Mouse (Mus musculus) midbrain, postnatal 0 days (tissue): Measurements from ENCODE around the gene Tnrc6b. TPM values are rescaled to one million over a fixed set of nuclear protein-coding genes. Genes with fewer than 3 reads are reported as not detected.
A peak's percentile ranks its signal among the peaks of the same experiment; 100 is the strongest.

ENCODE experiments used
- ATAC-seq: fragments of 200-750 bp; cut with Nextera tagmentation; 2 replicates; pipeline ENCODE4 v1.8.0; 2017; ENCODE audit warnings: moderate number of reproducible peaks, mild to moderate bottlenecking, moderate TSS enrichment, moderate library complexity; ENCODE audit not compliant: low FRiP score
- DNase-seq: peaks from one replicate; pipeline ENCODE4 v3.0.0-alpha.2; 2015; ENCODE audit warnings: low spot score
- H3K27ac ChIP-seq: fragments of 300-500 bp; sonication (generic); 2 replicates; pipeline ENCODE4 v1.5.1; 2014; ENCODE audit warnings: low read depth, mild to moderate bottlenecking, low read length, mixed read lengths
- H3K27me3 ChIP-seq: fragments of 300-500 bp; sonication (generic); 2 replicates; pipeline ENCODE4 v1.6.1; 2014; ENCODE audit warnings: low read length, control low read depth, mixed read lengths; ENCODE audit not compliant: insufficient read depth
- H3K36me3 ChIP-seq: fragments of 300-500 bp; sonication (generic); 2 replicates; pipeline ENCODE4 v1.6.1; 2014; ENCODE audit warnings: low read length, control low read depth, mixed read lengths; ENCODE audit not compliant: insufficient read depth
- H3K4me1 ChIP-seq: fragments of 300-500 bp; sonication (generic); 2 replicates; pipeline ENCODE4 v1.6.1; 2014; ENCODE audit warnings: mild to moderate bottlenecking, control low read depth, antibody characterized with exemption, low read length, mixed read lengths; ENCODE audit not compliant: insufficient read depth
- H3K4me2 ChIP-seq: fragments of 300-500 bp; sonication (generic); 2 replicates; pipeline ENCODE4 v1.6.1; 2014; ENCODE audit warnings: low read depth, mild to moderate bottlenecking, low read length, mixed read lengths; ENCODE audit not compliant: poor library complexity, severe bottlenecking
- H3K4me3 ChIP-seq: fragments of 300-500 bp; sonication (generic); 2 replicates; pipeline ENCODE4 v1.5.1; 2014; ENCODE audit warnings: low read depth, mild to moderate bottlenecking, low read length, moderate library complexity
- H3K9ac ChIP-seq: fragments of 300-500 bp; sonication (generic); replicated peaks from 2 replicates; pipeline ENCODE4 v1.6.1; 2014; ENCODE audit warnings: mild to moderate bottlenecking, low read length, moderate library complexity, mixed read lengths; ENCODE audit not compliant: poor library complexity, severe bottlenecking
- H3K9me3 ChIP-seq: fragments of 300-500 bp; sonication (generic); 2 replicates; pipeline ENCODE4 v1.6.1; 2016; ENCODE audit warnings: low read length, control low read depth
- CTCF ChIP-seq: IDR thresholded peaks from 2 replicates; pipeline ENCODE4 v1.5.1; 2016; ENCODE audit warnings: antibody characterized with exemption, mild to moderate bottlenecking
- WGBS: fragments of 180-500 bp; shearing (Covaris S2); extraction: QIAGEN DNeasy Blood & Tissue Kit; methylation state at CpG from one replicate; pipeline ENCODE4 v1.1.7; 2014; 5-methylcytosine and 5-hydroxymethylcytosine counted together
- polyA plus RNA-seq: library from polyadenylated mRNA; unstranded; fragments of >200 nt; fragmentation: Nextera tagmentation; extraction: Ambion mirVana; gene quantifications from 2 replicates; pipeline ENCODE4 v1.2.1, GENCODE M21; 2015
- total RNA-seq: library from RNA; depleted of rRNA; stranded (reverse); fragments of >200 nt; gene quantifications from 2 replicates; pipeline ENCODE4 v1.2.3, GENCODE M21; 2014; rRNA removed

The Tnrc6b gene
- total RNA-seq, result 30.0 and 39.0 TPM in 2 replicates
- 21.5 and 26.3 TPM in 2 replicates for polyA plus RNA-seq

DNA sequence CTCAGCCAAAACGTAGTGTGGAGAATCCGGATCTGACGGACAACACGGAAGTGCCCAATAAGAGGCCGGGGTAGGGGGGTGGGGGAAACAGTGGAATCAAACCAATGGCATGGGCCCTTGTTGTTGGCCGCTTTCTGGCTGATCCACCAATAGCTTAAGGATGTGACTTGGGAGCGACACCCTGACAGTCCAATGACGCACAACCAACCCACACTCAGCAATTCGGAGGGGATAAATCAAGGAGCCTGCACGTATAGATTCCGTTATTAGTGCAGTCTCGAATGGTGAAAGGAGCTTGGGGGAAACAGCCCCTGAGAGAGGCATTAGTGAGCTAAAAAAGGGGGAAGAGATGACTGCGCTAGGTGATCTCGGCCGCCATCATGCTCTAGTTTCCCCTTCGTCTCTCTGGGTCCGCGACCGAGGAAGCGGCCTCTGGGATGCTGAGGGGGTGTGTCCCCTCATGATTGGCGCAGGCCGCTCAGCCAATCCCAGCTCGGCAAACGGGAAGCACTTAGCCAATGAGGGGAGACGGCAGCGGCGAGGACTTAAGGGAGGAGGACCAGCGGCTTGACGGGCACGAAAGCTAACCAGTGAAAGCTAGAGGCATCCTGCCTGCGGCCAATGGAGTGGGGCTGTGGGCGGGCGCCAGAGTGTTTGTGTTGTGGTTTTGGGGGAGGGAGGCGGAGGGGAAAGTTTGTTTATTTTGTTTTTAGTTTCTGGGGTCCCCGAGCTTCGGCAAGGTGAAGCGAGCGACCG is at the start of gene Tnrc6b:
Tnrc6b (plus strand) TSS at position 706 of the 756 bp plus-strand sequence.
- Histone ChIP-seq H3K27me3 (no peaks in the 10 kb centered on the region), H3K27ac (peak within 1 kb of the TSS; percentile 95), H3K36me3 (no peaks in the 10 kb centered on the region), H3K9ac (peak within 1 kb of the TSS; percentile 92), H3K4me2 (peak within 1 kb of the TSS; percentile 64), H3K9me3 (no peaks in the 10 kb centered on the region), H3K4me3 (peak within 1 kb of the TSS; percentile 91), H3K4me1 (no peaks in the 10 kb centered on the region; the same call in 1 of the 2 replicates)
- DNase-seq, result peak; percentile 99
- peak; percentile 96 for ATAC-seq
- WGBS, result under 1% methylated on average over 39 of the region's 39 CpGs
- no peak for TF ChIP-seq CTCF

DNA sequence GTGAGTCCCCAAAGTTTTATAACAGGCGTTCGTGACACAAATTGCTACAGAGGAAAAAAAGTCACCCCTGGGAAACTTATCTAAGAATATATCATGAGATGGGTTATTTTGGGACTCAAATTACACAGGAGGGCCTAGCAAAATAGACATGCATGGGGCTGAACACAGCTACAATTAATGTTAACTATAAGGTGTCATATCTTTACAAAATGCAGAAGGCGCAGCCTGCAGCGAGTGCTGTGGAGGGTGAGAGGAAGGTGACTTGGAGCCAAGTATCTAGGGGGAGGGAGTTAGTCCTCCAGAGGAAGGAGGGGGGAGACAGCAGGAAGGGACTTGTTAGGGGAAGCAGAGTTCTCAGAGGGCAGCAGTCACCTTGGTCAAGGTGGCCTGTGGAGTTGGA is 46.7 kb upstream of the Tnrc6b start:
- Histone ChIP-seq H3K9ac (no peak overlapping the region), H3K27ac (no peak overlapping the region), H3K36me3 (no peaks in the 10 kb centered on the region), H3K4me2 (no peak overlapping the region), H3K4me3 (no peak overlapping the region), H3K27me3 (no peaks in the 10 kb centered on the region), H3K9me3 (no peaks in the 10 kb centered on the region), H3K4me1 (peaks cover 4% of the 10 kb centered on the region)
- WGBS, result 86% methylated on average over 4 of the region's 4 CpGs
- ATAC-seq, result no peak
- no peak for TF ChIP-seq CTCF
- no peak for DNase-seq

DNA sequence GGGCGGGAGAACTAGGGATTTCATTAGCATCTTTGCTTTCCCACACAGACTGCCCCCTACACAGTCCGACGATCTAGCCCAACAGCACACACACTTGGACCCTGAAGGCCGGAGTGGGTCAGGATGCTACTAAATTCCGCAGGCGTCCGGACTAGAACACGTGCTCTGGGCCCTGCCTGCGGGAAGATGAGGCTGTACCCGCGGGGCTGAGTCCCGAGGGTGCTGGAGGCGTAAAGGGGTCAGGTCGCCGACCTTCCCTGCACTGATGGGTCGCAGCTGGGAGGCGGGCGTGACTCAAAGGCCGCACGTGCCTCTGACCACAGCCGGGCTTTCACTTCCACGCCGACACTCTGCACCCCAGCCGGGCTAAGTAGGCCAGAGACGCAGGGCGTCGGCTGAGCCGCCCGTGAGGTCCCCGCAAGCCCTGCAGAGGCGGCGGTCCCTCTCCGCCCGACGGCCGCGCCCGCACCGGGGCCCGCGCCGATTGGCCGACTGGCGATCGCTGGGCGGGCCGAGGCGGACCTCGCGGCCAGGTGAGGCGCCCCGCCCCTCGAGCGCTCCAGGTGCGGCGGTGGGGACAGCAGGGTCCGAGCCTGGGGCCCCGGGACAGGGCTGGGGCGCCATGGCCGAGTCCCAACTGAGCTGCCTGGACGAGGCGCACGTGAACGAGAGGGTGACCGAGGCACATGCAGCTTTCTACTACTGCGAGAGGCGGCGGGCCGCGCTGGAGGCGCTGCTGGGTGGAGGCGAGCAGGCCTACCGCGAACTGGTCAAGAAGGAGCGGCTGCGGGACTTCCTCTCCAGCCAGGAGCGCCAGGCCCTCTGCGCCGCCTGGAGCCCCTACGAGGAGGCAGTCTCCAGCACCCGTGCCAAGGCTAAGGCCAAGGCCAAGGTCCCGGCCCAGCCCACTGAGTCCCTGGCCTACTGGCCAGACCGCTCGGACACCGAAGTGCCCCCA is 39.5 kb upstream of the Tnrc6b start, which contains the start of gene Fam83f:
Fam83f (plus strand) TSS at position 553 of the 958 bp plus-strand sequence.
- Histone ChIP-seq H3K36me3 (no peaks in the 10 kb centered on the region), H3K9ac (peak within 1 kb of the TSS; percentile 45; the same call in 1 of the 2 replicates), H3K27ac (peak within 1 kb of the TSS; percentile 43; the same call in 1 of the 2 replicates), H3K4me2 (peak within 1 kb of the TSS; percentile 50), H3K4me3 (peak within 1 kb of the TSS; percentile 29), H3K9me3 (no peaks in the 10 kb centered on the region), H3K27me3 (peaks cover 5% of the 10 kb centered on the region; the same call in 1 of the 2 replicates), H3K4me1 (peaks cover 9% of the 10 kb centered on the region)
- WGBS, result 5% methylated on average over 68 of the region's 85 CpGs
- DNase-seq, result no peak
- ATAC-seq, result no peak
- TF ChIP-seq CTCF, result no peak

DNA sequence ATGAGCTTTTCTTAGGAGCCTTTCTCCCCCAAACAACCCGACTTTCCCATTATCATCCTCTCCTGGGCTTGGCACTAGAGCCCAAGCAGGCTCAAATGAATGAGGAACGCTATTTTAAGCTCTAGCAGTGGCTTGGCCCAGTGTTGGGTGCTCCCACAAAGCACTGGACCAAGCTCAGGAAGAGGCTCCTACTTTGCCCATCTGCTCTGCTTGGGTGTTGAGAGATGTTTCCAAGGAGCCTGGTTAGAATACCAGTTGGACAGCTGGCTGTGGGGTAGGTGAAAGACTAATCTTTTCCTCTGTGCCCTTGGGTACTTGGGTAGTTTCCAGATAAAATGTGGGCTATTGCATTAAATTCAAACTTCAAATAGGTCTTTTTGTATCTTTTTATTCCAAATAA is 38.3 kb upstream of the Tnrc6b start:
- Histone ChIP-seq H3K4me3 (no peak overlapping the region), H3K27me3 (peaks cover 5% of the 10 kb centered on the region; the same call in 1 of the 2 replicates), H3K27ac (no peak overlapping the region), H3K9ac (no peak overlapping the region), H3K36me3 (no peaks in the 10 kb centered on the region), H3K9me3 (no peaks in the 10 kb centered on the region), H3K4me2 (no peak overlapping the region), H3K4me1 (peaks cover 9% of the 10 kb centered on the region)
- DNase-seq, result no peak
- TF ChIP-seq CTCF, result no peak
- 53% methylated on average over 2 of the region's 2 CpGs for WGBS
- no peak for ATAC-seq

DNA sequence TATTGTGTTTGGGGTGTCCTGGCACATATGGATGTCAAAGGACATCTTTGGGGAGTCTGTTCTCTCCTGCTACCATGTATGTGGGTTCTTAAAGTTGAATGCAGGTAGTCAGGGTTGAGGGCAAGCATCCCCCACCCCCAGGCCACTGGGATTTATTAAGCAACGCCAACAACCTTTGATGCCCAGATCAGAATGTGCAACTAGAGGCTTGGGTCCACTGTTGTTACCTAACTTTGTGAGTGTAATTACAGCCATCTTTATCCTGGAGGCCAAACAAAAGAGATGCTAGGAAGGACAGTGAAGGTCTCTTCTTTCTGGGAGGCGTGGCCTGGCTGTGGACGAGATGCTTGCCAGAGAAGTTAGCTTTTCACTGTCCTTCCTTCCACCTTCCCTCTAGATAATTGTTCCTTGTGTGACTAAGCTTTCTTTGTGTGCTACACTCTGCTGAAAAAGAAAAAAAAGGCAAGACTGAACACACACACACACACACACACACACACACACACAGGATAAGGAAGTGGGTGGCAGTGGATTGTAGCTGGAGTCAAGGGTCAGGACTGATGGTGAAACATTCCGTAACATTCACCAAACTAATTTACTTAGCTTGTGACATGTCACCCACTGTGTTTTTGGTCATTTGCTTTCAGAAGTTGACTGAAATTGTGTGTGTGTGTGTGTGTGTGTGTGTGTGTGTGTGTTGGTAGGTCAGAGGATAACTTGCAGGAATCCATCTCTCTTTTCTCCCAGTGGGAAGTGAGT is 37.6 kb upstream of the Tnrc6b start:
- Histone ChIP-seq H3K9ac (no peak overlapping the region), H3K27ac (no peak overlapping the region), H3K36me3 (no peaks in the 10 kb centered on the region), H3K9me3 (no peaks in the 10 kb centered on the region), H3K4me3 (no peak overlapping the region), H3K4me2 (no peak overlapping the region), H3K4me1 (peaks cover 9% of the 10 kb centered on the region), H3K27me3 (peaks cover 5% of the 10 kb centered on the region; the same call in 1 of the 2 replicates)
- 73% methylated on average over 4 of the region's 4 CpGs for WGBS
- DNase-seq, result no peak
- no peak for TF ChIP-seq CTCF
- no peak for ATAC-seq
